Mouse (Mus musculus): ENCODE measurements around the gene Dnal1. TPM values are rescaled to one million over a fixed set of nuclear protein-coding genes. Genes with fewer than 3 reads are reported as not detected.
A peak's percentile ranks its signal among the peaks of the same experiment; 100 is the strongest.

Gene Dnal1
- total RNA-seq, 2 experiments from 2014 or later = 6.9 to 7.2 TPM

- no peak for DNase-seq
Measured at GRCm38 (mm10) chr12:84163586-84164110, 49.5 kb downstream of the Dnal1 start.

- DNase-seq = no peak
Measured at GRCm38 (mm10) chr12:84165631-84166373, 51.6 kb downstream of the Dnal1 start.

- no peak for DNase-seq
Measured at GRCm38 (mm10) chr12:84170610-84171009, 56.4 kb downstream of the Dnal1 start.

- no peak for DNase-seq
Measured at GRCm38 (mm10) chr12:84172216-84172615, 58.0 kb downstream of the Dnal1 start.

GRCm38 (mm10) chr12:84172862-84173261 lies 58.7 kb downstream of the Dnal1 start:
- DNase-seq = no peak

- DNase-seq = no peak
Measured at GRCm38 (mm10) chr12:84173309-84173915, 59.2 kb downstream of the Dnal1 start.

GRCm38 (mm10) chr12:84174190-84174811 lies 60.1 kb downstream of the Dnal1 start:
- no peak for DNase-seq

GRCm38 (mm10) chr12:84174871-84175270 lies 60.7 kb downstream of the Dnal1 start:
- DNase-seq = peak; percentile 80

GRCm38 (mm10) chr12:84175659-84176061 lies 61.5 kb downstream of the Dnal1 start:
- peak; percentile 89 for DNase-seq

- no peak for DNase-seq
Measured at GRCm38 (mm10) chr12:84176126-84176769, 62.1 kb downstream of the Dnal1 start.

- no peak for DNase-seq
Measured at GRCm38 (mm10) chr12:84176886-84177765, 63.0 kb downstream of the Dnal1 start.

- DNase-seq = no peak
Measured at GRCm38 (mm10) chr12:84178052-84178451, 63.9 kb downstream of the Dnal1 start.

GRCm38 (mm10) chr12:84178652-84179445 lies 64.7 kb downstream of the Dnal1 start:
- DNase-seq = no peak

- DNase-seq = no peak
Measured at GRCm38 (mm10) chr12:84180090-84180489, 65.9 kb downstream of the Dnal1 start.

- peak; percentile 70 for DNase-seq
Measured at GRCm38 (mm10) chr12:84180701-84181435, 66.7 kb downstream of the Dnal1 start.

- DNase-seq = no peak
Measured at GRCm38 (mm10) chr12:84181999-84182398, 67.8 kb downstream of the Dnal1 start.

GRCm38 (mm10) chr12:84184979-84185378 lies 70.8 kb downstream of the Dnal1 start:
- DNase-seq = no peak

- DNase-seq = no peak
Measured at GRCm38 (mm10) chr12:84185547-84185946, 71.4 kb downstream of the Dnal1 start.

- DNase-seq = no peak
Measured at GRCm38 (mm10) chr12:84186536-84186935, 72.4 kb downstream of the Dnal1 start.

GRCm38 (mm10) chr12:84186950-84187349 lies 72.8 kb downstream of the Dnal1 start:
- DNase-seq = no peak

All from gastrocnemius, postnatal 25 days (tissue).